9 mouse cellular contexts compared by ENCODE assay signal in genomic region chr8:91051037-91051436, GRCm38 (mm10). TPM values are rescaled to one million over a fixed set of nuclear protein-coding genes. Genes with fewer than 3 reads are reported as not detected.
DNase-seq lines count a peak whose midpoint lies in the region; ATAC-seq and TF ChIP-seq lines count a peak whose summit lies in the region.
"Had no signal": no experiment of that assay in that cellular context is flagged by ENCODE, and none has a peak within 500 bp of the region (broad histone marks: within the 10 kb centered on the region; RNA-seq: fewer than 3 reads in every experiment).

No protein-coding gene starts in this region.

- no peak for TF ChIP-seq POLR2A in bone marrow macrophage, adult 2 months (IDR thresholded peaks at IDR 0.05; ENCODE audit: borderline replicate concordance, low read depth, low read length)

- no peaks in the 10 kb centered on the region for H3K27me3 ChIP-seq in hindbrain, embryonic 15.5 days
- H3K27me3 ChIP-seq in hindbrain, embryonic 13.5 days, result no peaks in the 10 kb centered on the region
- H3K27me3 ChIP-seq in stomach, postnatal 0 days (ENCODE audit: control insufficient read depth, insufficient read depth, low read length), result no peaks in the 10 kb centered on the region
- H3K27me3 ChIP-seq: CH12.LX had no signal

- H3K9ac ChIP-seq in hindbrain, embryonic 15.5 days, result no peak overlapping the region
- H3K9ac ChIP-seq in hindbrain, embryonic 13.5 days, result no peak overlapping the region
- no peak overlapping the region for H3K9ac ChIP-seq in stomach, postnatal 0 days (ENCODE audit: low read length)

- peak; percentile 49 to 64 for DNase-seq in left cerebral cortex, adult 18-20 months (ENCODE audit: low spot score in 2 of 2)
- DNase-seq in mesoderm, embryonic 11.5 days (ENCODE audit: low read depth, low spot score), result peak; percentile 16
- DNase-seq in stomach, postnatal 0 days (ENCODE audit: low spot score), result peak; percentile 50

- H3K9me3 ChIP-seq in hindbrain, embryonic 15.5 days, result no peaks in the 10 kb centered on the region
- H3K9me3 ChIP-seq in hindbrain, embryonic 13.5 days, result no peaks in the 10 kb centered on the region
- no peaks in the 10 kb centered on the region for H3K9me3 ChIP-seq in stomach, postnatal 0 days (ENCODE audit: control insufficient read depth, low read length)

- no peak overlapping the region for H3K4me2 ChIP-seq in hindbrain, embryonic 15.5 days
- H3K4me2 ChIP-seq in hindbrain, embryonic 13.5 days, result no peak overlapping the region
- no peak overlapping the region for H3K4me2 ChIP-seq in stomach, postnatal 0 days (replicated peaks; ENCODE audit: low read depth)

- H3K36me3 ChIP-seq in hindbrain, embryonic 15.5 days, result peaks cover 49% of the 10 kb centered on the region
- H3K36me3 ChIP-seq in hindbrain, embryonic 13.5 days, result peaks cover 62% of the 10 kb centered on the region
- H3K36me3 ChIP-seq in stomach, postnatal 0 days (ENCODE audit: control insufficient read depth, insufficient read depth, low read length), result peaks cover 15% of the 10 kb centered on the region; the same call in 1 of the 2 replicates

- ATAC-seq in hindbrain, embryonic 15.5 days (ENCODE audit: low FRiP score, low read depth), result peak; percentile 61; the same call in 1 of the 2 replicates
- ATAC-seq in hindbrain, embryonic 13.5 days (ENCODE audit: low FRiP score), result no peak
- peak; percentile 50; the same call in 1 of the 2 replicates for ATAC-seq in frontal cortex, adult (ENCODE audit: low TSS enrichment)
- ATAC-seq in hematopoietic stem cell, adult 5-6 weeks (replicated peaks in 1 of 2; ENCODE audit: insufficient read depth in 1 of 2, low FRiP score in 2 of 2, low TSS enrichment in 1 of 2, low read depth in 1 of 2, poor library complexity in 2 of 2, severe bottlenecking in 2 of 2), result peak; percentile 77 to 79
- ATAC-seq in stomach, postnatal 0 days (ENCODE audit: low FRiP score, low TSS enrichment), result no peak

- peak overlapping the region; percentile 37; the same call in 1 of the 2 replicates for H3K27ac ChIP-seq in hindbrain, embryonic 15.5 days (replicated peaks)
- no peak overlapping the region; the same call in 1 of the 2 replicates for H3K27ac ChIP-seq in hindbrain, embryonic 13.5 days
- H3K27ac ChIP-seq in bone marrow macrophage, adult 2 months (ENCODE audit: insufficient read depth, low read depth, low read length), result peak overlapping the region; percentile 69
- H3K27ac ChIP-seq in stomach, postnatal 0 days (replicated peaks), result no peak overlapping the region

- TF ChIP-seq EP300 in stomach, postnatal 0 days (optimal IDR thresholded peaks at IDR 0.05), result no peak

- TF ChIP-seq CTCF in bone marrow macrophage, adult 2 months (IDR thresholded peaks at IDR 0.05; ENCODE audit: low read depth, low read length), result no peak
- TF ChIP-seq CTCF in stomach, postnatal 0 days (IDR thresholded peaks at IDR 0.05; ENCODE audit: low read depth), result no peak

- no peak overlapping the region for H3K4me3 ChIP-seq in hindbrain, embryonic 15.5 days
- H3K4me3 ChIP-seq in hindbrain, embryonic 13.5 days, result no peak overlapping the region
- H3K4me3 ChIP-seq in bone marrow macrophage, adult 2 months (ENCODE audit: insufficient read depth, low read length), result 0 out of 2 replicates have a peak overlapping the region, but pooled peaks have one; percentile 3
- no peak overlapping the region for H3K4me3 ChIP-seq in stomach, postnatal 0 days (ENCODE audit: low read depth, low read length)

- H3K4me1 ChIP-seq in hindbrain, embryonic 15.5 days (replicated peaks), result no peaks in the 10 kb centered on the region
- H3K4me1 ChIP-seq in hindbrain, embryonic 13.5 days (replicated peaks), result no peaks in the 10 kb centered on the region; the same call in 1 of the 2 replicates
- peaks cover 15% of the 10 kb centered on the region for H3K4me1 ChIP-seq in bone marrow macrophage, adult 2 months (ENCODE audit: control insufficient read depth, insufficient read depth, low read length)
- no peaks in the 10 kb centered on the region for H3K4me1 ChIP-seq in stomach, postnatal 0 days (replicated peaks; ENCODE audit: control insufficient read depth, insufficient read depth)

- WGBS in hindbrain, embryonic 15.5 days, result 32% methylated on average over 8 of the region's 8 CpGs
- 48% methylated on average over 8 of the region's 8 CpGs for WGBS in hindbrain, embryonic 13.5 days
- 40% methylated on average over 8 of the region's 8 CpGs for WGBS in stomach, postnatal 0 days

RNA-seq across cellular contexts. Expression of gene Rbl2, which starts 18.8 kb away (rescaled TPM):
- polyA plus RNA-seq in hindbrain, embryonic 15.5 days (2015; fragmentation: Nextera tagmentation; extraction: Ambion mirVana), result 21.3 and 22.0 TPM in 2 replicates
- polyA plus RNA-seq in hindbrain, embryonic 13.5 days (2015; fragmentation: Nextera tagmentation; extraction: Ambion mirVana), result 19.4 and 20.1 TPM in 2 replicates
- polyA plus RNA-seq in bone marrow macrophage, adult 2 months (2012; ENCODE audit: insufficient read depth, insufficient read length, missing spikeins), result 51.3 and 54.7 TPM in 2 replicates
- total RNA-seq in hematopoietic stem cell, adult 5-6 weeks (2017), result 81.7 and 107 TPM in 2 replicates
- total RNA-seq in left cerebral cortex, adult 18-20 months (2021), result 10 to 100 TPM; 38.8 to 40.4 TPM
- 6.5 and 7.3 TPM in 2 replicates for polyA plus RNA-seq in stomach, postnatal 0 days (2015; fragmentation: Nextera tagmentation; extraction: Ambion mirVana)

Comparison
In these comparisons a context has a peak if more than half of its experiments do, and no peak if none do; other contexts are left out.
1. ATAC-seq: peak in hindbrain, embryonic 15.5 days (single experiment), frontal cortex, adult (single experiment) and hematopoietic stem cell, adult 5-6 weeks (2 of 2); none in hindbrain, embryonic 13.5 days (single experiment) and stomach, postnatal 0 days (single experiment).
2. H3K27ac ChIP-seq: peak in hindbrain, embryonic 15.5 days (single experiment) and bone marrow macrophage, adult 2 months (single experiment); none in hindbrain, embryonic 13.5 days (single experiment) and stomach, postnatal 0 days (single experiment).
3. Peak in every context shown above with its lines, with median percentiles within 50 percentile points of each other: DNase-seq.